Mouse (Mus musculus) retina, embryonic 14.5 days (tissue): ENCODE results near the gene Eya2.
"Not testable (repeated sequence)": the region's sequence is repeated elsewhere in the genome, so short reads cannot be mapped to it uniquely, and the experiment has no call there.

Experiments used
- DNase-seq: peaks from one replicate; pipeline ENCODE4 v3.0.0-alpha.2; 2015; ENCODE audit warnings: low spot score

Eya2 gene

GRCm38 (mm10) chr2:165782324-165782723 is 187.5 kb downstream of the Eya2 start:
- peak; percentile 94 for DNase-seq

- no peak for DNase-seq
Measured at GRCm38 (mm10) chr2:165785312-165786036, 190.6 kb downstream of the Eya2 start.

- DNase-seq = peak; percentile 55
Measured at GRCm38 (mm10) chr2:165786467-165786866, 191.6 kb downstream of the Eya2 start.

- no peak for DNase-seq
Measured at GRCm38 (mm10) chr2:165788005-165788404, 193.2 kb downstream of the Eya2 start.

GRCm38 (mm10) chr2:165788796-165789195 is 194.0 kb downstream of the Eya2 start:
- no peak for DNase-seq

- DNase-seq = no peak
Measured at GRCm38 (mm10) chr2:165789667-165790066, 194.8 kb downstream of the Eya2 start.

- DNase-seq = no peak
Measured at GRCm38 (mm10) chr2:165791026-165791425, 196.2 kb downstream of the Eya2 start.

- peak; percentile 76 for DNase-seq
Measured at GRCm38 (mm10) chr2:165791657-165792056, 196.8 kb downstream of the Eya2 start.

GRCm38 (mm10) chr2:165792431-165793282 is 197.8 kb downstream of the Eya2 start:
- DNase-seq = no peak

GRCm38 (mm10) chr2:165793283-165793638 is 198.4 kb downstream of the Eya2 start:
- DNase-seq = no peak

GRCm38 (mm10) chr2:165797876-165798275 is 203.0 kb downstream of the Eya2 start:
- DNase-seq = no peak

GRCm38 (mm10) chr2:165800174-165800573 is 205.3 kb downstream of the Eya2 start:
- not testable (repeated sequence) for DNase-seq

GRCm38 (mm10) chr2:165808179-165808975 is 213.5 kb downstream of the Eya2 start:
- no peak for DNase-seq

- no peak for DNase-seq
Measured at GRCm38 (mm10) chr2:165809091-165809490, 214.3 kb downstream of the Eya2 start.

GRCm38 (mm10) chr2:165809901-165810477 is 215.2 kb downstream of the Eya2 start:
- DNase-seq = no peak

- peak; percentile 66 for DNase-seq
Measured at GRCm38 (mm10) chr2:165811536-165811935, 216.7 kb downstream of the Eya2 start.

GRCm38 (mm10) chr2:165812889-165813288 is 218.1 kb downstream of the Eya2 start:
- no peak for DNase-seq

GRCm38 (mm10) chr2:165815103-165815880 is 220.5 kb downstream of the Eya2 start:
- DNase-seq = no peak

GRCm38 (mm10) chr2:165817437-165817836 is 222.6 kb downstream of the Eya2 start:
- no peak for DNase-seq

GRCm38 (mm10) chr2:165818570-165818969 is 223.7 kb downstream of the Eya2 start:
- DNase-seq = no peak
